Mouse (Mus musculus): Measurements from ENCODE around the gene Gm10190.

GRCm38 (mm10) chr17:80385671-80386070 is 12.3 kb upstream of the Gm10190 start:
- TF ChIP-seq CTCF (IDR thresholded peaks at IDR 0.05; ENCODE audit: low read depth, low read length) (no peak), POLR2AphosphoS5 (IDR thresholded peaks at IDR 0.05; ENCODE audit: insufficient replicate concordance, low read depth, low read length) (no peak)

Data from G1E (cell line).